Mouse (Mus musculus) lung, postnatal 0 days (tissue): Measurements from ENCODE around the gene Btbd2.

Source experiments
- CTCF ChIP-seq: IDR thresholded peaks from 2 replicates; pipeline ENCODE4 v1.5.1; 2016; ENCODE audit warnings: antibody characterized with exemption, mild to moderate bottlenecking
- EP300 ChIP-seq: IDR thresholded peaks from 2 replicates; pipeline ENCODE4 v1.6.1; 2016; ENCODE audit warnings: antibody characterized with exemption, mild to moderate bottlenecking, control low read depth

GRCm38 (mm10) chr10:80695801-80696501 is 39.1 kb upstream of the Btbd2 start:
- no peak for TF ChIP-seq CTCF
- TF ChIP-seq EP300 = peak; percentile 30; the same call in 1 of the 2 replicates
